16 mouse cellular contexts compared by ENCODE assay signal in the genomic region with DNA sequence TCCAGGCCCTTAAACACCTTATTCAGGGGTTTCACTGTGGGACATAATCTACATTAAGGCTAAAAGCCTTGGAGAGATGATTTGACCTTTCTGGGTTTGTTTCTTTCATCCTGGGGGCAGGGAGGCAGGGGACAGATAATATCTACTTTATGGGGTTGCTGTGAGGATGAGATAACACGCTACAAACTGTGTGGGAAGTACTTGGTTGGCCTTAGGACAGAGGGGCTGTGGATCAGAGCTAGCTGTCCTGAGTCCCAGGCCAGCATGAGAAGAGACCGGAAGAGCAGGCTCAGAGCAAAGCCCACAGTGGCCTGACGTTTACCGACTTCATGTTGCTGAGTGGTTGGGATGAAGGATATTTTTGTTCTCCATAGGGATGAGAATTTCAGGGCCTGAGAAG.
A peak's percentile ranks its signal among the peaks of the same experiment; 100 is the strongest.
DNase-seq lines count a peak whose midpoint lies in the region; ATAC-seq and TF ChIP-seq lines count a peak whose summit lies in the region.
"Had no signal": no experiment of that assay in that cellular context is flagged by ENCODE, and none has a peak within 500 bp of the region (broad histone marks: within the 10 kb centered on the region; RNA-seq: fewer than 3 reads in every experiment).

No protein-coding gene starts in this region.

- no peak overlapping the region for H3K4me3 ChIP-seq in forebrain, embryonic 13.5 days
- no peak overlapping the region for H3K4me3 ChIP-seq in forebrain, postnatal 0 days (ENCODE audit: low read depth, low read length)
- H3K4me3 ChIP-seq in hindbrain, embryonic 10.5 days, result no peak overlapping the region
- H3K4me3 ChIP-seq in hindbrain, embryonic 11.5 days (ENCODE audit: low read depth, low read length), result no peak overlapping the region
- H3K4me3 ChIP-seq in limb, embryonic 15.5 days, result no peak overlapping the region
- H3K4me3 ChIP-seq: erythroblast, embryonic 14.5 days; layer of hippocampus, adult 2 months had no signal

- no peak overlapping the region for H3K9ac ChIP-seq in forebrain, embryonic 13.5 days
- no peak overlapping the region for H3K9ac ChIP-seq in forebrain, postnatal 0 days
- H3K9ac ChIP-seq in hindbrain, embryonic 11.5 days (ENCODE audit: low read depth, low read length), result no peak overlapping the region
- no peak overlapping the region for H3K9ac ChIP-seq in limb, embryonic 15.5 days

- H3K36me3 ChIP-seq in forebrain, embryonic 13.5 days (ENCODE audit: poor library complexity, severe bottlenecking), result no peaks in the 10 kb centered on the region
- no peaks in the 10 kb centered on the region for H3K36me3 ChIP-seq in forebrain, postnatal 0 days (ENCODE audit: insufficient read depth)
- H3K36me3 ChIP-seq in hindbrain, embryonic 10.5 days, result no peaks in the 10 kb centered on the region
- H3K36me3 ChIP-seq in hindbrain, embryonic 11.5 days (ENCODE audit: control insufficient read depth, insufficient read depth, low read length), result no peaks in the 10 kb centered on the region
- H3K36me3 ChIP-seq in limb, embryonic 15.5 days, result no peaks in the 10 kb centered on the region

- H3K27ac ChIP-seq in forebrain, embryonic 13.5 days, result peak overlapping the region; percentile 93
- H3K27ac ChIP-seq in forebrain, postnatal 0 days (ENCODE audit: low read depth, low read length), result no peak overlapping the region
- 0 out of 2 replicates have a peak overlapping the region, but pooled peaks have one; percentile 41 for H3K27ac ChIP-seq in hindbrain, embryonic 10.5 days
- no peak overlapping the region for H3K27ac ChIP-seq in hindbrain, embryonic 11.5 days (ENCODE audit: low read depth, low read length)
- H3K27ac ChIP-seq in limb, embryonic 15.5 days, result peak overlapping the region; percentile 82

- no peak overlapping the region for H3K4me2 ChIP-seq in forebrain, embryonic 13.5 days
- H3K4me2 ChIP-seq in forebrain, postnatal 0 days (ENCODE audit: low read depth), result no peak overlapping the region
- no peak overlapping the region for H3K4me2 ChIP-seq in hindbrain, embryonic 11.5 days (replicated peaks; ENCODE audit: low read depth, low read length)
- no peak overlapping the region for H3K4me2 ChIP-seq in limb, embryonic 15.5 days
- H3K4me2 ChIP-seq: heart, embryonic 11.5 days had no signal

- 96% methylated on average over 4 of the region's 4 CpGs for WGBS in forebrain, embryonic 13.5 days
- 90% methylated on average over 4 of the region's 4 CpGs for WGBS in forebrain, postnatal 0 days
- 86% methylated on average over 4 of the region's 4 CpGs for WGBS in hindbrain, embryonic 10.5 days
- WGBS in hindbrain, embryonic 11.5 days, result 80% methylated on average over 4 of the region's 4 CpGs
- WGBS in limb, embryonic 15.5 days, result 65% methylated on average over 4 of the region's 4 CpGs

- no peak for TF ChIP-seq CTCF in forebrain, postnatal 0 days (IDR thresholded peaks at IDR 0.05; ENCODE audit: low read depth)

- no peak for ATAC-seq in forebrain, embryonic 13.5 days
- no peak for ATAC-seq in forebrain, postnatal 0 days
- ATAC-seq in hindbrain, embryonic 11.5 days (ENCODE audit: low FRiP score), result no peak
- peak; percentile 21 for ATAC-seq in common myeloid progenitor, adult 5-6 weeks (replicated peaks; ENCODE audit: low read depth, poor library complexity, severe bottlenecking)
- no peak for ATAC-seq in limb, embryonic 15.5 days (ENCODE audit: insufficient number of reproducible peaks, low FRiP score, low TSS enrichment, low read depth)

- H3K27me3 ChIP-seq in forebrain, embryonic 13.5 days, result no peaks in the 10 kb centered on the region
- no peaks in the 10 kb centered on the region for H3K27me3 ChIP-seq in forebrain, postnatal 0 days (ENCODE audit: insufficient read depth, low read length)
- no peaks in the 10 kb centered on the region for H3K27me3 ChIP-seq in hindbrain, embryonic 10.5 days (ENCODE audit: insufficient read depth, poor library complexity, severe bottlenecking)
- H3K27me3 ChIP-seq in hindbrain, embryonic 11.5 days (ENCODE audit: control insufficient read depth, insufficient read depth, low read length), result no peaks in the 10 kb centered on the region
- no peaks in the 10 kb centered on the region for H3K27me3 ChIP-seq in limb, embryonic 15.5 days
- H3K27me3 ChIP-seq: Patski had no signal

- DNase-seq in forebrain, postnatal 0 days, result no peak
- DNase-seq in hindbrain, embryonic 10.5 days (ENCODE audit: low spot score), result no peak
- no peak for DNase-seq in hindbrain, embryonic 11.5 days (ENCODE audit: low spot score)
- no peak for DNase-seq in lung, postnatal 25 days (ENCODE audit: low spot score)
- DNase-seq in ovary, postnatal 14 days (ENCODE audit: low spot score), result no peak
- DNase-seq: adrenal gland, postnatal 36 days; cerebellum, adult 9-10 months; lung, adult 2 months; thymus, postnatal 4 days had no signal

- H3K4me1 ChIP-seq in forebrain, embryonic 13.5 days, result peaks cover 52% of the 10 kb centered on the region
- H3K4me1 ChIP-seq in forebrain, postnatal 0 days (ENCODE audit: insufficient read depth), result peaks cover 5% of the 10 kb centered on the region; the same call in 1 of the 2 replicates
- H3K4me1 ChIP-seq in hindbrain, embryonic 10.5 days (replicated peaks), result peaks cover 15% of the 10 kb centered on the region
- H3K4me1 ChIP-seq in hindbrain, embryonic 11.5 days (replicated peaks; ENCODE audit: control insufficient read depth, insufficient read depth, low read length), result peaks cover 2% of the 10 kb centered on the region; the same call in 1 of the 2 replicates
- H3K4me1 ChIP-seq in limb, embryonic 15.5 days, result peaks cover 23% of the 10 kb centered on the region

- no peaks in the 10 kb centered on the region for H3K9me3 ChIP-seq in forebrain, embryonic 13.5 days (replicated peaks)
- H3K9me3 ChIP-seq in forebrain, postnatal 0 days (ENCODE audit: low read length), result no peaks in the 10 kb centered on the region
- no peaks in the 10 kb centered on the region for H3K9me3 ChIP-seq in hindbrain, embryonic 10.5 days
- no peaks in the 10 kb centered on the region for H3K9me3 ChIP-seq in hindbrain, embryonic 11.5 days (ENCODE audit: control insufficient read depth, low read length)
- no peaks in the 10 kb centered on the region for H3K9me3 ChIP-seq in limb, embryonic 15.5 days

Comparison
In these comparisons a context has a peak if more than half of its experiments do, and no peak if none do; other contexts are left out.
1. H3K27ac ChIP-seq: peak in forebrain, embryonic 13.5 days (single experiment), hindbrain, embryonic 10.5 days (single experiment) and limb, embryonic 15.5 days (single experiment); none in forebrain, postnatal 0 days (single experiment) and hindbrain, embryonic 11.5 days (single experiment).